Mouse (Mus musculus): ENCODE measurements around the gene Rnf40. TPM values are rescaled to one million over a fixed set of nuclear protein-coding genes. Genes with fewer than 3 reads are reported as not detected.
"Not testable (repeated sequence)": the region's sequence is repeated elsewhere in the genome, so short reads cannot be mapped to it uniquely, and the experiment has no call there.

Rnf40 gene
- polyA plus RNA-seq, 1 experiment = 48.0 TPM

DNA sequence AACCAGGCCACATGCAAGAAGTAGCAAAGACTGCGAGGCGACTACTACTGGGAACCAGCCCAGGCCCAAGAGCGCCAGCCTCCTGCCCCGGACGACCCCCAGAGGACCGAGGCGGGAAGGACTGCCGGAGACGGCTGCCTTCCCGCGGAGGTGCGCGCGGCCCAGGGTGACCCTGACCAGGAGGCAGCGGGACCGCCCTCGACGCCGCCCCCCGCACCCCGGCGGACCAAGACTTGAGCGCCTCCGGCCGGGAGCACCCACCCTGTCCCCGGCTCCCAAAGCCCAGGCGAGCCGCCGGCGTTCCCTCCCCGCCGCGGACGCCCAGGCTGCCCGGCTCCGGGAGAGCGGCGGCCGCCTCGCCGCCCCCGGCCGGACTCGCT is 25.9 kb downstream of the Rnf40 start:
- H3K27ac ChIP-seq (ENCODE audit: insufficient read depth, low read length) = no peak overlapping the region
- H3K4me3 ChIP-seq (ENCODE audit: insufficient read depth, low read length) = peak overlapping the region; percentile 64
- no peak for TF ChIP-seq POLR2A (IDR thresholded peaks at IDR 0.05; ENCODE audit: extremely low read depth, insufficient read depth, low read length)
- peaks cover 1% of the 10 kb centered on the region; the same call in 1 of the 2 replicates for H3K4me1 ChIP-seq (ENCODE audit: control insufficient read depth, insufficient read depth, low read length)

DNA sequence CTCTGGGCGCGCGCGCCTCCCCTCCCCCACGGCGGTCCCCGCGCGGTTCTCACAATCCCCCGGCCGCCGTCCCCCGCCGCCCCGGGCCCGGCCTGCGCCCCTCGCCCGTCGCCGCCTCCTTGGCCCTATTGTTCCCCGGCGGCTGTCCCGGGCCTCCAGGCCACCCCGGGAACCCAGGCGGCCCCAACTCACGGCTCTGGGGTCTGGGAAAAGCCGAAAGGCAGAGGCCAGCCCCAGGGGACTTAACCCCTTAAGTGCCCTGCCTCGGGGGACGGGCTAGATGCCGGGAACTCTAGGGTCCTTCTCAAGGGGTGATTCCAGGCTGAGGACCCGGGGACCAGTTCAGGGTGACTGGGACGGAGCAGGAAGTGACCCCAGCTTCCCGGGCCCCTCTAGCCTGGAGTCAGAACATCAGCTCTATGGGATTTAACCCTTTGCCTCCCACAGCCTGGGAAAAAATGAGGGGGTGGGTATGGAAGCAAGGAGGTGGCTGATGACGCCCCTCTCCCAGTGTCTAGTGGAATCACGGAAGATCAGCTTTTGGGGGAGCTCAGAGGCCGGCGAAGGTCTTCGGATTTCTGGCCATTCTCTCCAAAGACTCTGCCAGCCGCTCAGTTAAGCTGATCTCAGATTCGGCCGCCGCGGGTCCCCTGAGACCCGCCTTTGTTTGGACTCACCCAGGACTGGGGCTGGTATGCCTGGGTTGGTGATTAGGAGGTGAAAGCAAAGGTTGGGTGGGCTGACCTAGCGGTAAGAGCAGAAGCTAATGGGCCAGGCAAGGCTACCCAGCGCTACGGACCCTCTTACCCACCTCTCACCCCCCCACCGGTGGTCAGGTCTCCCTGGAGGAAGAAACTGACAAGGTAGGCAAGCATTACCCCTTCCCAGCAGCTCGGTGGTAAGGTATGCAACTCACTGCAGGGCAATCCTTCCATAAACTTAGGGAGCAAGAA is 26.6 kb downstream of the Rnf40 start, which contains the start of gene Zfp629:
TSS of gene Zfp629 (minus strand) at position 907 of the 953 bp plus-strand sequence.
- Histone ChIP-seq H3K4me3 (ENCODE audit: insufficient read depth, low read length) (peak within 1 kb of the TSS; percentile 64), H3K27ac (ENCODE audit: insufficient read depth, low read length) (no peak within 1 kb of the TSS; the same call in 1 of the 2 replicates), H3K4me1 (ENCODE audit: control insufficient read depth, insufficient read depth, low read length) (peaks cover 1% of the 10 kb centered on the region; the same call in 1 of the 2 replicates)
- TF ChIP-seq CTCF (IDR thresholded peaks at IDR 0.05; ENCODE audit: extremely low read depth, insufficient read depth, low read length) (no peak), POLR2A (IDR thresholded peaks at IDR 0.05; ENCODE audit: extremely low read depth, insufficient read depth, low read length) (0 out of 2 replicates have a peak, but pooled peaks have one; percentile 17)

DNA sequence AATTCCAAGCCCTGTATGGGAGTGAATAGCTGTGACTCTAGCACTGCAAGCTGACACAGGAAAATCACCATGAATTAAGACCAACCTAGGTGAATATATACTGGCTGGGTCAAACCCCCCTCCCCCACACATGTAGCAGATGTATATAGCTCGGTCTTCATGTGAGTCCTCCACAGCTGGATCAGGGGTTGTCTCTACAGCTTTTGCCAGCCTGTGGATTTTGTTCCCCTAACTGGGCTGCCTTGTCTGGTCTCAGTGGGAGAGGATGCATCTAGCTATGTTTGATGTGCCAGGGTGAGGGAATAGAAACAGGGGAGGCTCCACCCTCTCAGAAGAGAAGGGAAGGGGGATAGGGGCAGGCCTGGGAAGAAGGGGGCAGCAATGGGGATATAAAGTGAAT is 27.8 kb downstream of the Rnf40 start:
- TF ChIP-seq POLR2A (IDR thresholded peaks at IDR 0.05; ENCODE audit: extremely low read depth, insufficient read depth, low read length) = no peak
- TF ChIP-seq CTCF (IDR thresholded peaks at IDR 0.05; ENCODE audit: extremely low read depth, insufficient read depth, low read length) = no peak
- Histone ChIP-seq H3K27ac (ENCODE audit: insufficient read depth, low read length) (no peak overlapping the region), H3K4me1 (ENCODE audit: control insufficient read depth, insufficient read depth, low read length) (peaks cover 1% of the 10 kb centered on the region; the same call in 1 of the 2 replicates), H3K4me3 (ENCODE audit: insufficient read depth, low read length) (peak overlapping the region; percentile 64; the same call in 1 of the 2 replicates)

DNA sequence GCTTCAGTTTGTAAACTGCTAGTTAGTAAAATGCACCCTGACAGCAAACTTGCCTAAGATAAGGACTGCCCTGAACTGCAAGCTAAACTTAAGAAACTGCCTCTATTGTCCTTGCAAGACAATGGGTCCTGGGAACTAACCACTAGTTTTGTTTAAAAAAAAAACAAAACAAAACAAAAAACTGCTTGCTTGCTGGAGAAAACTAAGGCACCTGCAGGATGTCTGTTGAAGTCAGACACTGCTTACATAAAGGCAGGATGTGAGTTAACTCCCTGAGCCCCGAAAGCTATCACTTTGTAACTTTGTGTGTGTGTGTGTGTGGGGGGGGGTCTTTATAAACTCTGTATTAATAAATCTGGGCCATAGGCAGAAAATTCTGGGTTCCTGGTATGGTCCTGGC is 28.3 kb downstream of the Rnf40 start:
- H3K4me1 ChIP-seq (ENCODE audit: control insufficient read depth, insufficient read depth, low read length) = peaks cover 1% of the 10 kb centered on the region; the same call in 1 of the 2 replicates
- no peak overlapping the region for H3K27ac ChIP-seq (ENCODE audit: insufficient read depth, low read length)
- TF ChIP-seq CTCF (IDR thresholded peaks at IDR 0.05; ENCODE audit: extremely low read depth, insufficient read depth, low read length) (no peak), POLR2A (IDR thresholded peaks at IDR 0.05; ENCODE audit: extremely low read depth, insufficient read depth, low read length) (no peak)
- no peak overlapping the region for H3K4me3 ChIP-seq (ENCODE audit: insufficient read depth, low read length)

DNA sequence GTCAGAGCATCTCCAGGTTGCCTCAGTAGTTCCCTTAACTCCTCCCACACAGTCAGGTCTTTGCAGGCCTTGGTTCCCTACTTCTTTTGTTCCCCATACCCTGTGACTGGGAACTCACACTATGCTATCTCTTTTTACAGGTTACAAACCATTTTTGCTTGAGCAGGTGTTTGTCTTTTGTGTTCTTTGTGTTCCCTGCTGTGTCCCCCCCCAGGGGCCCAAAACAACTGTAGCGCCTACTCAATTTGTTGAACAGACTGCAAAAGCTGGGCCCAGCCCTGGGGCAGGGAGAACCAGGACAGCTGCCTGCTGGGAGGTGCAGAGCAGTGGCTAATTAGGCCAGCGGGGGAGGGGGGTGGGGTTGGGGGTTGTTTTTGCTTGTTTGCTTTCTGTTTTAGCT is 29.4 kb downstream of the Rnf40 start:
- Histone ChIP-seq H3K4me3 (ENCODE audit: insufficient read depth, low read length) (no peak overlapping the region), H3K27ac (ENCODE audit: insufficient read depth, low read length) (no peak overlapping the region), H3K4me1 (ENCODE audit: control insufficient read depth, insufficient read depth, low read length) (peaks cover 1% of the 10 kb centered on the region; the same call in 1 of the 2 replicates)
- TF ChIP-seq POLR2A (IDR thresholded peaks at IDR 0.05; ENCODE audit: extremely low read depth, insufficient read depth, low read length) (no peak), CTCF (IDR thresholded peaks at IDR 0.05; ENCODE audit: extremely low read depth, insufficient read depth, low read length) (no peak)

DNA sequence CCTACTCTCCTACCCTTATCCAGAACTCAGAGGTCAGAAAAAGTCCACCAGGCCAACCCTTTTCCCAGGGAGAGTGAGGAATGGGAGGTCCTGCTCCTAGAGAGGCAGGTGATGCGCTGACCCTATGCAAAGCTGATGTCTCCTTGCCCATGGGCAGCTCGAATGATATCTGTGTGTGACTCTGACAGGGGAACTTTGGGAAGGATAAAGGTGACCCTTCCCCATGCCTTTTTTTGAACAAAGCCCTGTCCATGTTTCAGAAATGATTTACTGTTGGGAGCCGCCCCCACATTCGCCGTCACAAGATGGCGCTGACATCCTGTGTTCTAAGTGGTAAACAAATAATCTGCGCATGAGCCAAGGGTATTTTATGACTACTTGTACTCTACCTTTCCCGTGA is 29.8 kb downstream of the Rnf40 start:
- H3K4me1 ChIP-seq (ENCODE audit: control insufficient read depth, insufficient read depth, low read length); H3K4me3 ChIP-seq (ENCODE audit: insufficient read depth, low read length); H3K27ac ChIP-seq (ENCODE audit: insufficient read depth, low read length): not testable (repeated sequence)

DNA sequence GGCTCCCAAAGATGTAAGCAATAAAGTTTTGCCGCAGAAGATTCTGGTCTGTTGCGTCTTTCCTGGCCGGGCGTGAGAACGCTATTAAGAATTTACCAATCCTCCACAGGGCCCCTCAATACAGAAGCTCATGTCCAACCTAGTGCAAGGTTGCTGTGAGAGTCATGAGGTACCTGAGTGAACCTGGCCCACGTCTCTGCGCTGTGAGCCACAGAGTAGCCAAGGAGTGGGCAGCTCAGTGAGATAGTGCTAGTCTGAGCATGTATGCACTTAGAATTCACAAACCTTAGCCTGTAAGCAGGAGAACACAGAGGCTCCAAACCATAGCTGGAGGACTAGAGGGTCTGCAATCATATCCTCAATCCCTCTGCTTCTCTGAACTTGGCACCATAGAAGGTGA is 37.5 kb downstream of the Rnf40 start:
- Histone ChIP-seq H3K27ac (ENCODE audit: insufficient read depth, low read length) (no peak overlapping the region), H3K4me3 (ENCODE audit: insufficient read depth, low read length) (no peak overlapping the region), H3K4me1 (ENCODE audit: control insufficient read depth, insufficient read depth, low read length) (no peaks in the 10 kb centered on the region)
- TF ChIP-seq POLR2A (IDR thresholded peaks at IDR 0.05; ENCODE audit: extremely low read depth, insufficient read depth, low read length) (no peak), CTCF (IDR thresholded peaks at IDR 0.05; ENCODE audit: extremely low read depth, insufficient read depth, low read length) (no peak)

DNA sequence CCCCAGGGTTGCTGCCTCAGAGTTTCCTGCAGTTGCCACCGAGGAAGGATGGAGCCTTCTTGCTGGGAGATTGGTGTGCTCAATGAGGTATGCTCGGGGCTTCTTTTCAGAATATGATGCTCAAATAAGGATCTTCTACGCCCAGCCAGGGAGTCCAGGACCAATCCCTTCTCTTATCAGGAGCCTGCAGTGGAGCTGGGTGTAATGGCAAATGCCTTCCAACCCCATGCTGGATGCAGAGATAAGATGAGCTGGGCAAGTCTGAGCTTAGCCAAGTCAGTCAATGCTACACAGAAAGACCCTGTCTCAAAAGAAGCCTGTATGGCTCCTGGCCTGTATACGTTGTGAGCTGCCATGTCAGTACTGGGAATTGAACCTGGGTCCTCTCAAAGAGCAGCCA is 37.9 kb downstream of the Rnf40 start:
- TF ChIP-seq POLR2A (IDR thresholded peaks at IDR 0.05; ENCODE audit: extremely low read depth, insufficient read depth, low read length) (no peak), CTCF (IDR thresholded peaks at IDR 0.05; ENCODE audit: extremely low read depth, insufficient read depth, low read length) (no peak)
- no peaks in the 10 kb centered on the region for H3K4me1 ChIP-seq (ENCODE audit: control insufficient read depth, insufficient read depth, low read length)
- no peak overlapping the region for H3K27ac ChIP-seq (ENCODE audit: insufficient read depth, low read length)
- H3K4me3 ChIP-seq (ENCODE audit: insufficient read depth, low read length) = no peak overlapping the region

DNA sequence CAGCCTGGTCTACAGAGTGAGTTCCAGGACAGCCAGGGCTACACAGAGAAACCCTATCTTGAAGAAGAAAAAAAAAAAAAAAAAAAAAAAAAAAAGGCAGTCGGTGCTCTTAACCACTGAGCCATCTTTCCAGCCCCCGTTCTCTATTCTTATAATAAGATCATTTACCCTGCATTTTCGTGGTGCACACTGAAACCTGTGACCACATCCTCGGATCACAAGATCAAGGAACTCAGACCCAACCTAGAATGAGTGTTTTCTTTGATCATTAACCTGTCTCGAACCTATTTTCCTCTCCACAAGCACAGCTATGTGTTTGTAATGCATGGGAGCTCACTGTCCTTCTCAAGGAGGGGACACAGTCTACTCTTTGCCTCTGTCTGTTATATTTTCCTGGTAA is 40.1 kb downstream of the Rnf40 start:
- no peak for TF ChIP-seq CTCF (IDR thresholded peaks at IDR 0.05; ENCODE audit: extremely low read depth, insufficient read depth, low read length)
- no peak for TF ChIP-seq POLR2A (IDR thresholded peaks at IDR 0.05; ENCODE audit: extremely low read depth, insufficient read depth, low read length)
- Histone ChIP-seq H3K27ac (ENCODE audit: insufficient read depth, low read length) (no peak overlapping the region), H3K4me1 (ENCODE audit: control insufficient read depth, insufficient read depth, low read length) (no peaks in the 10 kb centered on the region), H3K4me3 (ENCODE audit: insufficient read depth, low read length) (no peak overlapping the region)

DNA sequence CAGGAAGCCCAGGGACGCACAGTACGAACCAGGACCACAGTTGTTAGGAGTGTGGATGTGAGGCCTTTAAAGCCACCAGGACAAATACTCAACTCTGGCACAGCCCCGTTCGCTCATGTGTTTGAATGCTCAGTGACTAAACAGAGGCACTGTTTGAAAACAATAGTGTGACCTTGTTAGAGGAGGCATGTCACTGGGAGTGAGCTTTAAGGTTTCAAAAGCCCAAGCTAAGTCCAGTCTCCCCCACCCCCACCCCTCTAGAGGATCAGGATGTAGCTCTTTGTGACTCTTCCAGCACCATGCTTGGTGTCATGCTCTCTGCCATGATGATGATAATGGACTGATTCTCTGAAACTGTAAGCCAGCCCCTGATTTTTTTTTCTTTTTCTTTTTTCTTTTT is 42.8 kb downstream of the Rnf40 start:
- TF ChIP-seq CTCF (IDR thresholded peaks at IDR 0.05; ENCODE audit: extremely low read depth, insufficient read depth, low read length) (no peak), POLR2A (IDR thresholded peaks at IDR 0.05; ENCODE audit: extremely low read depth, insufficient read depth, low read length) (no peak)
- Histone ChIP-seq H3K27ac (ENCODE audit: insufficient read depth, low read length) (no peak overlapping the region), H3K4me1 (ENCODE audit: control insufficient read depth, insufficient read depth, low read length) (no peaks in the 10 kb centered on the region), H3K4me3 (ENCODE audit: insufficient read depth, low read length) (no peak overlapping the region)

All from cortical plate, adult 2 months (tissue).